Mouse (Mus musculus): ENCODE results near the gene Flywch2. TPM values are rescaled to one million over a fixed set of nuclear protein-coding genes. Genes with fewer than 3 reads are reported as not detected.

The Flywch2 gene
- polyA plus RNA-seq (2017; shearing (Covaris generic)) = 1 to 10 TPM; 2.2 to 3.2 TPM

DNA sequence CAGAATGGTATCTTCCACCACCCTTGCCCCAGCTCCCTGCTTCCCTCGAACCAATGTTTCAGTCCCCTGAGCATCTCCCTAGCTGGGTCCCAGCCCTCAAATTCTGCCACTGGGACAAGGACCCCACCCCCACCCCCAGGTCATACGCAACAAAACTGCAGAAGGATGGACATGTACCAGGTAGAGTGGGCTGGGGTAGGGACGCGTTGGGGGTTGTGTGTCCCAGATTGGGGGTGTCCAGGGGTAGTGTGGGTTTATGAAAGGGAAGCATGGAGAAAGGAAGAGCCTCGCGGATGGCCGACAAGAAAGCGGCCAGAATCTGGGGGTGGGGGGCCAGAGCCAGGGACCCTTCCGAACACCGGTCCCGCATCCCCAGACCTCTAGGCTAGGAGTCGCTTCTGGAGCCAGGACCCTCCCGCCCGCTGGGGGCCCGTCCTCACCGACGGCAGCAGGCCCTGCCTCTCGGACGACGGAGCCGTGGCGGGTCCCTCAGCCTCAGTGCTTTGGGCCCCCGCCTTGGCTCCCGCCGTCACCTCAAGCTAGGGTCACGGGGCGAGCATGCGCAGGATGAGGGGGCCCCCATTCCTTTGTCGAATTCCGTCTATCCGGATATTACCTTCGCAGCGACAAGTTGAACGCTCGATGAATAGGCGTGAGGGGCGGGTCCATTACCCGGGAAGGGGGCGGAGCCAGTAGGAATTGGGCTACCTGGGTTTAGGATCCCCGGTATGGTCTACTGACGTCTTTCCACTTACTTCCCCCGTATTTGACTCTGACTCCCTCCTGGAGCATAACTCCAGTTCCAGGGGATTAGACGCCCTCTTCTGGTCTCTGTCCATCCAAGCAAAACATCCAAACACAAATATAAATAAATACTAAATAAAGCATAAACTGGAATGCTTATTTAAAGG is at the start of gene Flywch2:
Gene Flywch2, minus strand, starts transcription at position 521 of the 911 bp plus-strand sequence.
- peak; percentile 95 for ATAC-seq

DNA sequence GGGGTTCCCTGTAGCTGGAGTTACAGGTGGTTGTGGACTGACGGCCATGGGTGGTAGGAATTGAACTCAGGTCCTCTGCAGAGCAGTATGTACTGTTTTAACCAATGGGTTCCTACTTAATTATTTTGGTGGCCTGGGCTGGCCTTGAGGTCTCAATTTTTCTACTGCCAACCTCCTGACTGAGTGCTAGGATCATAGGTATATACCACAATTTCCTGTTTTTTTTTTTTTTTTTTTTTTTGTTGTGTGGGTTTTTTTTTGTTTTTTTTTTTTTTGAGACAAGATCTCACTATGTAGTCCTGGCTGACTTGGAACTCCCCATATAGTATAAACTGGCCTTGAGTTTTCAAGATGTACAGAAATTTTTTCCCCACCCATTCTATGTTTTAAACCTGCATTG is 45.3 kb upstream of the Flywch2 start:
- ATAC-seq = no peak

DNA sequence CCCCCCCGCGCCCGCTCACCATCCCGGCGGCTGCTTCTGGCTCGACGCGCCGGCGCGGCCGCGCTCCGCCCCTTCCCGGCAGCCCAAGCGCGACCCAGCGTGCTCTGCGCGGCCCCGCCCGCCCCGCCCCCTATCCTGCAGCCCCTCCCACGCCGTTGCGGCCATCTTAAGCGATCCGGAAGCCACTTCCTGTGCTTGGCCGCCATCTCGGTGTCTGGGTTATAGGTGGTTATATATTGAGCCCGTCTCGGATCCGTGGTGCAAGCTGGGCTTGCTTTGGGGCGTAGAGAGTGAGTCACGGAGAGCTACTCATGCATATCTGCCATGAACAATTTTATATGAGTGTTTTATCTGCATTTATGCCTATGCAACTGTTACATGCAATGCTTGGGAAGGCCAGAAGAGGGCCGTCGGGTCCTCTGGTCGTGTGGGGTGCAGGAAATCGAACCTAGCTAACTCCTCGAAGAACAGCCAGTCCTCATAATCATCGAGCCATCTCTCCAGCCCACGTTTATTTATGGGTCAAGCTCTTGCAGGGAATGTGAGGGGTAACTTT is 43.3 kb upstream of the Flywch2 start, which contains the start of gene Elob:
Gene Elob, minus strand, starts transcription at position 73 of the 556 bp plus-strand sequence.
- ATAC-seq = peak; percentile 77

DNA sequence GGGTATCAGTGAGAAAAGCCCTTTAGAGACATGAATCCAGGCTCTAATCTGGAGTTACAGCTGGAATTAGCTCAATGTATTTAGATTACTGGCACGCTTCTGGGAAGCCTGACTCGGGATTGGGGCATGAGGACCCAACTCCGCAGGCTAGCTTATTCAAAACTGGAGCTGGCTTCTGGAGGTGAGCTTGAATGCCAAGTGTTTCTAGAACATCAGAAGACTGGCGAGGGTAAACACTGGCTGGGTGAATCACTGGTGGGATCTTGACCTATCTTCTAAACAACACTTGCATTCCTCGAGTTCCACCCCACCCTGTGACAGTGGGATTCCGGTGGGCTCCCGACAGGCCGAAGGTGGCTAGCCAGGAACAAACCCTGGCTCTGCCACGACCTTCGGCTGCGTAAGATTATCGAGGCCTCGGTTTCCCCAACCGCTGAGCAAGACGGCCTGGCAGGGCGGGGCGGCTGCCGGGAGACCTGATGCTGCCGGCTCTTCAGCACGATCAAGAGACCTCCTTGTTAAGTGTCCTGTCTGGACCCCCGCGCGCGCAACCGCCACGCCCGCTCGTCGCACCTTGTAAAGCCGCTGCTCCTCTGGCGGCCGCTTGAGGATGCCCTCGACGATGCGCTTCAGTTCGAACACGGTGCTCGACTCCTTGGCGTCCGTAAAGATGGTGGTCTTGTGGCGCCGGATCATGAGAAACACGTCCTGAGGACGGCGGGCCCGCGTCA is 42.6 kb upstream of the Flywch2 start:
- peak; percentile 25 for ATAC-seq

DNA sequence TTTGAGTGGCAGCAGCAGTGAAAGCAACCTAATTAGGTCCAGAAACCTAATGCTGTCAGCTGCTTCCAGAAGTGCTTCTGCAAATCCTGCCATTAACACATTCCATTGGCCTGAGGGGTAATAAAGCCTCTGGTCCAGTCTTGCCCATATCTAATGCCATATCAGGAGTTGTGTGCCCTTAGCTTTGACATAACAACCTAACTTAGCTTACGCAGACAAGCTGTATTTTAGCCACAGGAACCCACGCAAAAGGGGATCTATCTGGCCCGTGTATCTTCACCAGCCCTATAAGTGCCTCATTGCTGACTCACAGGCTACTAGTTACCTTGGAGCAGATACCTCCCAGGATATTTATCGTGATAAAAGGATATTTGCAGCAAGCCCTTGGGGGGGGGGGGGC is 39.7 kb upstream of the Flywch2 start:
- no peak for ATAC-seq

DNA sequence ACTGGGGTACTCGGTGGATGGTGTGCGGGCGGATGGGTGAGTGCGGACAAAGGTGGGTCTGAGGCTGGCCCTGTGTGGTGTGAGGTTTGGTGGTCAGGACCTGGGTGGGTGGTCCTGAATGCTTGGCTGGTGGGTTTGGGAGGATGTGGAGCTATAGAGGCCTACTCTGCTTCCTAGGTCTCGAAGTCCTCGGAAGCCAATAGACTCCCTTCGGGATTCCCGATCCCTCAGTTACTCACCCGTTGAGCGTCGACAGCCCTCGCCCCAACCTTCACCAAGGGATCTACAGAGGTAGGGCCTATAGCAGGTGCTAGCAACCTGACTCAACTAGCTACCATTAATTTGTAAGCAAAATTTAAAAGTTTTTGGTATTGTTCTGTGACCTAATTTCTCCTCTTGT is 37.7 kb upstream of the Flywch2 start:
- no peak for ATAC-seq

DNA sequence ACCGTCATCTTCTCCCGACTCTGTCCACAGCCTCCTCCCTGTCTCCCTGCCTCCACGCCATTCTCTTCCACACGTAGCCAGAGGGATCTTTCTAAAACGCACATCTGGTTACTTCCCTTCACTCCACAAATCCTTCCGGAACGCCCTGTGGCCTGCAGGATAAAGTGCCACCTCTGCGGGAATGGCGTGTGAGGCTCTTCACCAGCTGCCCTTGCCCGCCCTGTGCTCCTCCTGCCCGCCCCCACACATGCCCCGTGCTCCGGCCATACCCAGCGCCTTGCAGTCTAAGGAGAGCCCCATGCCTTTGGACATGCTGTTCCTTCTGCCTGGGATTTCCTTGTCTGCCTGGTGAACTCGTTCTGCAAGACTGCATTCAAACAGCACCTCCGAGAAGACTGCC is 37.1 kb upstream of the Flywch2 start:
- no peak for ATAC-seq

DNA sequence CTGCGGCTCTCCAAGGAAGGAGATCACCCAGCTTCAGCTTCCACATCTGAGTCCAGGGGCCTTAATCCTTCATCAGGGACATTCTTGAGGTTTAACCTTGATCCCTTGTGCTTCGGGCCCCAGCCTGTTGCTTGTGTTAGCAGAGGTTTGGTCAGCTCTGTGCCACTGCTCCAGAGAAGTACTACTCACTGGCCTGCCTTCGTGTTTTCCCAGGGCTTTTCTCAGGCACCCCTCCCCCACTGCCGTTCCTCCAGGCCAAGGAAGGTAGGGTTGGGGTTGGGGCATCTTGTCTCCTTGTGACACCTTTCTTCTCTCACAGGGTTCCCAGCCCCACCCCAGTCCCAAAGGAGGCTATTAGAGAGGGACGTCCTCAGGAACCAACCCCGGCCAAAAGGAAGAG is 36.2 kb upstream of the Flywch2 start:
- ATAC-seq = no peak

DNA sequence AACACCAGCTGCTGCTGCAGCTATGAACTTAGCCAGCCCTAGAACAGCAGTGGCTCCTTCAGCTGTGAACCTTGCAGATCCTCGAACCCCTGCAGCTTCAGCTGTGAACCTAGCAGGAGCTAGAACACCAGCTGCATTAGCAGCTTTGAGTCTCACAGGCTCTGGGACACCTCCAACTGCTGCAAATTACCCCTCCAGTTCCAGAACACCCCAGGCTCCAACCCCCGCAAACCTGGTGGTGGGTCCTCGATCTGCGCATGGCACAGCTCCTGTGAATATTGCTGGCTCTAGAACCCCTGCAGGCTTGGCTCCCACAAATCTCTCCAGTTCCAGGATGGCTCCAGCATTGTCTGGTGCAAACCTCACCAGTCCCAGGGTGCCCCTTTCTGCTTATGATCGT is 34.9 kb upstream of the Flywch2 start:
- no peak for ATAC-seq

DNA sequence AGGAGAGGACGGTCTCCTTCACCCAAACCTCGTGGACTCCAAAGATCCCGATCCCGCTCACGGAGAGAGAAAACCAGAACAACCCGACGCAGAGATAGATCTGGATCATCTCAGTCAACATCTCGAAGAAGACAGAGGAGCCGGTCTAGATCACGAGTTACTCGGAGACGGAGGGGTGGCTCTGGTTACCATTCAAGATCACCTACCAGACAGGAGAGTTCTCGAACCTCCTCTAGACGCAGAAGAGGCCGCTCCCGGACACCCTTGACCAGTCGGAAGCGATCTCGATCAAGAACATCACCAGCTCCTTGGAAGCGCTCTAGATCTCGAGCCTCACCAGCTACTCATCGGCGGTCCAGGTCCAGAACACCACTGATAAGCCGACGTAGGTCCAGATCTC is 33.4 kb upstream of the Flywch2 start:
- ATAC-seq = no peak

DNA sequence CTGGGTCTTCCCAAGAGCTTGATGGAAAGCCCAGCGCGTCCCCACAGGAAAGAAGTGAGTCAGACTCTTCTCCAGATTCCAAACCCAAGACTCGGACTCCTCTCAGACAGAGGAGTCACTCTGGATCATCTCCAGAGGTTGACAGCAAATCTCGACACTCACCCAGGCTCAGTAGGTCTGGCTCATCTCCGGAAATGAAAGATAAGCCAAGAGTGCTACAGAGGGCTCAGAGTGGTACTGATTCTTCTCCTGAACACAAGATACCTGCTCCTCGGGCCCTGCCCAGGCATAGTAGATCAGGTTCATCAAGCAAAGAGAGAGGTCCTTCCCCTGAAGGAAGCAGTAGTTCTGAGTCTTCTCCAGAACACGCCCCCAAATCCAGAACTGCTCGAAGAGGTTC is 32.7 kb upstream of the Flywch2 start:
- no peak for ATAC-seq

DNA sequence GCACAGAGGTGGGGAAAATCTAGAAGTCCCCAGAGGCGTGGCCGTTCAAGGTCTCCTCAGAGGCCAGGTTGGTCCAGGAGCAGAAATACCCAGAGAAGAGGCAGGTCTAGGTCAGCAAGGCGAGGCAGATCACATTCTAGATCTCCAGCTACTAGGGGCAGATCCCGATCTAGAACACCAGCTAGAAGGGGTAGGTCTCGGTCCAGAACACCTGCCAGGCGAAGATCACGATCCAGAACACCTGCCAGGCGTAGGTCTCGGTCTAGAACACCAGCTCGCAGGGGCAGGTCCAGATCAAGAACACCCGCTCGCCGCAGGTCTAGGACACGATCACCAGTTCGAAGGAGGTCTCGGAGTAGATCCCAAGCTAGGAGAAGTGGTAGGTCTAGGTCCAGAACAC is 29.8 kb upstream of the Flywch2 start:
- ATAC-seq = no peak

DNA sequence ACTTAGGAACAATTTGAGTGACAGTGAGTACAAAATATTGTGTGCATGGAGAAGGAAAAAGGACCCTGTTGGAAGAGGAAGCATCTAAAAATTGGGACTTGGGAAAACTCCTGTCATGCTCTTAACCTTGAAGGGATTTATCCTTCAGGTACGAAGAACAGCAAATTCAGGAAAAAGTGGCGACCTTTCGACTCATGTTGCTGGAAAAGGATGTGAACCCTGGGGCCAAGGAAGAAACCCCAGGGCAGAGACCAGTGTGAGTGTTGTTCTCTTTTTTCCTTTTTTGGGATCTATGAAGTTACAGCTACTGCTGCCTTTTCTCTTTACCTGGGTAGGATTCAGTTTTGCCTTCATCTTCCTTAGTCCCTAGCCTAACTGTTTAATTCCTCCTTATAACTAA is 22.0 kb upstream of the Flywch2 start:
- ATAC-seq = no peak

DNA sequence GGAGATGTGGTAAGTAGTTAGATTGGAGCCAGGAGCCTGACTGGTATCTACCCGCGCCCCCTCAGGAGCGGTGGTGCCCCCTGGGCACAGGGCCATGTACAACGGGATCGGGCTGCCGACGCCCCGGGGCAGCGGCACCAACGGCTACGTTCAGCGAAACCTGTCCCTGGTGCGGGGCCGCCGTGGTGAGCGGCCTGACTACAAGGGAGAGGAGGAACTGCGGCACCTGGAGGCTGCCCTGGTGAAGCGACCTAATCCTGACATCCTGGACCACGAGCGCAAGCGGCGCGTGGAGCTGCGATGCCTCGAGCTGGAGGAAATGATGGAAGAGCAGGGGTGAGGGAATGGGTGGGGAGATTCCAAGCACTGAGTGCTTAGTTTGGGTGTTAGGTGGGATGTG is 21.0 kb upstream of the Flywch2 start:
- ATAC-seq = no peak

DNA sequence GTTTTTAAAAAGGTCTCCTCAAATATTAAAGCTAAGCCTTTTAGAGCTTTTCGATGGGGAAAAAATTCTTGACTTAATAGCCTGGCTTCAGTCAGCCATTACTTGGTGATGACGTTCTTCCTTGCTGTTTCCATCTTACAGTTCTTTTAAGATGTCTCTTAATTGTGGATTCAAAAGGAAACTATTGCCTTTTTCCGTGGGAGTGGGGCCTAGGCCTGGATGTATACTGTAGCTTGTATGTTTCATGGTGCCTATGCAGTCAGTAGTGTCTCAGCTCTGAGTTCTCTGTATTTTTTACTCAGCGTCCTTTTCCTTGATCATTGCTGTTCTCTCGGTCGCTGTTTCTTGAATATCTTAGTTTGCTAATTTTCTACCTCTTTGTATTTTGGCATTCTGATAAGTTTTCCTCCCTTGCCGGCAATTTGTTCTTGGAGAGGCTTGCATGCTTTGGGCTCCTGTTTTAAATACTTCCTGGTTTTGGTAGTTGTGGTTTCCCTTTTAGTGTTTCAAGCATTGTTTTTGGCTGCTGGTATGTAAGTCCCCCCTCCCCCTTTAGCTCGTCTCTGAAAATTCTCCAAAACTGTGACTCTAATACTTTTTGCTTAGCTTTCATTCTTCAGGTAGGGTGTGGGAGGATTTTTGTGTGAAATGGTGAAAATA is 18.7 kb upstream of the Flywch2 start:
- peak; percentile 16 for ATAC-seq

DNA sequence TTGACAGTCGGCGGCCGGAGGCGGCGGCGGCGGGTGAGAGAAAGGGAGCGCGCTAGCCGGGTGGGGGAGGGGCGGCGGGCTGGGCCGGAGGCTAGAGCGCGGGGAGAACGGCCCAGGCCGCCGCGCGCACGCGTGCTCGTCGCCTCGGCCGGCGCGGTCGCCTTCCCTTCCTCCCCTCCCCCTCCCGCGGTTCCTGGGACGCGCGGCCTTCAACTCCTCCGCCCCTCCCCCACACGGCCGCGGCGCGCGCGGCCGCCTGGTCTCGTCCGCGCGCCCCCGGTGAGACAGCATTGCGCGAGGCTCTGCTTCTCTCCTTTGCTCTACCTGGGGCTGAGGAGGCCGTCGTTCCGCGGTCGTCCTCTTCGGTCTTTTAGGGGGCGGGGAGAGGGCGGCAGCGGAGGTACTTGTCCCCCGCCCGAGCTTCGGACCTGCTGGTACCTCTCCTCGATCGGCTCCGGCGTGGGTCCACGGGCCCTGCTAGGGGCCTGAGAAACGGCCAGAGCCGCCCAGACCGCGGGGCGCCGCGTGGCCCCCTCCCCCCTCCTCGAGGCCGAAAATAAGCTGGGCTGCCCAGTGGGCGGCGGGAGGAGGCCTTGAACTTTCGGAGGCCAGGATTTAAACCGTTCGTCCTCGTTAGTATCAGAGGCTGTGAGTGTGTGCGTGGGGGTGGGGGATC is 17.6 kb upstream of the Flywch2 start:
- ATAC-seq = no peak

DNA sequence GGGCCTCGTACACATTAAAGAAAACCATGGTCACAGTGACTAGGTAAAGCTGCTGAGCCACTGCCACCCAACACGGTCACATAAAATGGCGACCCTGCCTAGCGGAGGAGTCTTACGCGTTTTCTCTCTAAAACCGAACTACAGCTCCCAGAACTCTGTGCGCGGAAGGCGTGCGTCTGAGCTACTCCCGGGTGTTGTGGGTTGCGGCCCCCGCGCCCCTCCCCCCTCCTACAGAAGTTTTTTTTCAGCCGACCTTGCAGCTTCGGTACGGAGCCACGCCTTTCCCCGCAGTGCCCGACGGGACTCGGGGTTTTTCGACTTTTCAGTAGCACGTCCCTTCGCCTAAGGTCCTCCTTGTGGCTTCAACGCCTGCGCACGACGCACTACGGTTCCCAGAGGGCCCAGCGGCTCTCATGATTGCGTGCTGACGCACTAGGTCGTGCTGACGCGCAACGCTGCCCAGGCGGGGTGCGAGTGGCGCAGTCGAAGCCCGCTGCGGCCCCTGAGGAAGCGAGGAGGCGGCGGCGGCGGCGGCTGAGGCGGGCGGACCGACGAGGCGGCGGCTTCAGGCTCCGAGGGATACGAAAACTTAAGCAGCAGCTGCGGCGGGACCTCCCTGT is 17.0 kb upstream of the Flywch2 start:
- ATAC-seq = peak; percentile 89

DNA sequence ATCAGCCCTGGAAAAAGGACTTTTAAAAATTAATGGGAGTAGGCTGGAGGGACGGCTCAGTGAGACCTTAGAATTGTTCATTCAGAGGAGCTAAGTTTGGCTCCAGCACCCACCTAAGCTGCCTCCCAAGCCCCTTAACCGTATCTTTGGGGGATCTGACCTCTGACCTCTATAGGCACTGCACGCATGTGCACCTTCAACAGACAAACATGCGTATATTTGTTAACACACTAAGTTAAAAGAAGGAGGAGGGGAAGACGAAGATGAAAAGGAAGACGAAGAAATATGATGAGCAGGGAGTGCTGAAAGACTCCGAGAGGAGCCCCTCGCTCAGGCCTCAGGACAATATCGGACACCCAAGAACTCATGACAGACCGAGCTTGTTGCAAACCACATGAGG is 15.7 kb upstream of the Flywch2 start:
- no peak for ATAC-seq

DNA sequence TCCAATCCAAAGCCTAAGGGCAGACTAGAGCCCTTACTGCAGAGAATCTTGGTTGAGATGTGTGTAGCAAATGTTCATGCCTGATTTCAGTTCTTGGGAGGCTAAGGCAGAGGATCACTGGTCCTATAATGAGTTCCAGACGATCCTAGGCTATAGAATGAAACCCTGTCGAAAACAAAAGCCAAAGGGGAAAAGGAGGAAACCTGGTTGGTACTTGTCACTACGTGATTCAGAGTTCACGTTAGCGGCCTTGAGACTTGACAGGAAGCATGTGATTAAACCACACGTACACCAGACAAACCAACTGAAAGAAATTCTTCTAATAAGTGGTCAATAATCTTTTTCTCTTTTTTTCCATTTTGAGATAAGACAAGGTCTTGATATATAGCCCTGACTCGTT is 11.4 kb upstream of the Flywch2 start:
- ATAC-seq = peak; percentile 90

DNA sequence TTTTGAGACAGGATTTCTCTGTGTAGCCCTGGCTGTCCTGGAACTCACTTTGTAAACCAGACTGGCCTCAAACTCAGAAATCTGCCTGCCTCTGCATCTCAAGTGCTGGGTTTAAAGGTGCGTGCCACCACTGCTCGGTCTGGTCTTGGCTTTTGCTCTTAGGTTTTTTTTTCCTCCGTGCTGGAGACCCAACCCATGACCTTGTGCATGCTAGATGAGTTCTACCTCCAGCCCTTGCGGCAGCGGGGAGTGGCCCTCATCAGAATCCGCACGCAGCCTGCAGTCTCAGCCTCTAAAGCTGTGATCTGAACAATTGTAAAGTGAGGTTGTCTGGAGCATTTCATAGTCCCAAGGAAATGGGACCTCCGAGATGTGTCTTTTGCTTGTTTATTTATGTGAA is 9.4 kb upstream of the Flywch2 start:
- no peak for ATAC-seq

DNA sequence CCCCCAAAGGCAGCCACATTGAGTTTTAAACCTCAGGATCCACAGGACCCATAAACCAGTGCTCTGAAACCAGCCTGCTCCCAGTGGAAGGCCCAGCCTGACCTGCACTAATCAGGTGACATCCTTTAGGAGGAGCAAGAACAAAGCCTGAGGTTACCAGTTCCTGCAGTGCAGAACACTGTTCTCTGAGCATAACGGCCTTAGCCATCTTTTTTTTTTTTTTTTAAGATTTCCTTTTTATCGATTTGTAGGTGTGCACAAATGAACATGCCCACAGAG is 5.1 kb upstream of the Flywch2 start:
- ATAC-seq = no peak

All from activated CD4-positive, CD25-positive, alpha-beta regulatory T cell, adult 4 months (primary cell).